Mouse (Mus musculus) cortical plate, adult 2 months (tissue): Measurements from ENCODE around the gene Reps2.

Experiments used
- CTCF ChIP-seq: fragments of 200-500 bp; IDR thresholded peaks from 2 replicates; pipeline ENCODE4 v1.5.1; 2011; ENCODE audit warnings: mild to moderate bottlenecking, control low read depth, low read length; ENCODE audit not compliant: insufficient read depth; ENCODE audit errors: extremely low read depth
- POLR2A ChIP-seq: fragments of 200-500 bp; IDR thresholded peaks from 2 replicates; pipeline ENCODE4 v1.6.1; 2011; ENCODE audit warnings: mild to moderate bottlenecking, low read length, control low read depth; ENCODE audit not compliant: insufficient read depth; ENCODE audit errors: extremely low read depth

DNA sequence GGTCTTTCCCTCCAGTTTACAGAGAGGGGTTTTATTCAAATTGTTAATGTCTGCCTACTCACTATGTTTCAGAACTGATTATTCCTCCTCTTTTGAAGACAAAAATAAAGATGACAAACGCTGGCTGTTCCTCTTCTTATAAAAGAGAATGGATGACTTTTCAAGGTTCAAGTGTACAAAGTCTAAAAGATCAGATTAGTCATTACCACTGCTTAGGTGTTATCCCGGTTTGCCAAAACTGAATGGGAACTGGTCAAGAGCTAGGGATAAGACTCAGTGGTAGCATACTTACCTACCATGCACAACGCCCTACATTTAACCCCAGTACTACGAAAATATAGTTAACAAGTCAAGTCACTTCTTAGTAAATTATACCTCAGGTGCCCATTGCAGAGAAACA, 77.9 kb downstream of the Reps2 start:
- TF ChIP-seq POLR2A (no peak), CTCF (no peak)
